Mouse (Mus musculus) brown adipose tissue, adult 24 weeks (tissue): ENCODE results near the gene Alpk3. TPM values are rescaled to one million over a fixed set of nuclear protein-coding genes. Genes with fewer than 3 reads are reported as not detected.
A peak's percentile ranks its signal among the peaks of the same experiment; 100 is the strongest.

ENCODE experiments used
- H3K27ac ChIP-seq: fragments of 200-500 bp; replicated peaks from 2 replicates; pipeline ENCODE4 v1.5.1; 2012; ENCODE audit warnings: low read depth, mild to moderate bottlenecking, low read length
- H3K4me1 ChIP-seq: fragments of 200-500 bp; 2 replicates; pipeline ENCODE4 v1.6.1; 2012; ENCODE audit warnings: low read length, mixed read lengths; ENCODE audit not compliant: control insufficient read depth, insufficient read depth, insufficient read length
- H3K4me3 ChIP-seq: fragments of 200-500 bp; 2 replicates; pipeline ENCODE4 v1.5.1; 2012; ENCODE audit warnings: low read depth, mild to moderate bottlenecking, low read length, moderate library complexity; ENCODE audit not compliant: insufficient read depth
- polyA plus RNA-seq: library from polyadenylated mRNA; stranded (reverse); fragments of >200 nt; gene quantifications from 2 replicates; pipeline ENCODE4 v1.2.4, GENCODE M21; 2012; ENCODE audit not compliant: missing spikeins, insufficient read depth, insufficient read length

Gene Alpk3
- polyA plus RNA-seq: 0.83 and 1.5 TPM in 2 replicates

DNA sequence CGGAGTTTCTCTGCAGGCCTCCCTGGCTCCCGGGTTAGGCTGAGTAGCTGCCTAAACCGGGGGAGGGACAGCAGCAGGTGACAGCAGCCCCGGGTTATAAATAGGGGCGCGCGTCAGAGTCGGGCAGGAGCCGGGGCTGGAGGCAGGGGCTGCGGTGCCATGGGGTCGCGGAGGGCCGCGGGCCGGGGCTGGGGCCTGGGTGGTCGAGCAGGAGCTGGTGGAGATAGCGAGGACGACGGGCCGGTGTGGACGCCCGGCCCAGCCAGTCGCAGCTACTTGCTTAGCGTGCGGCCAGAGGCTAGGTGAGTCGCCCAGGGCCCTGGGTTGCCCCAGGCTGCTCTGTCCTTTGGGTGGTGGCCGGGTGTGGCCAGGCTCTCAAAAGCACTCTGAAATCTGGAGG, at the start of gene Alpk3:
Gene Alpk3 (plus strand): TSS at position 130 of the 400 bp plus-strand sequence.
- H3K4me1 ChIP-seq: peaks cover 10% of the 10 kb centered on the region; the same call in 1 of the 2 replicates
- peak within 1 kb of the TSS; percentile 12; the same call in 1 of the 2 replicates for H3K27ac ChIP-seq
- no peak within 1 kb of the TSS for H3K4me3 ChIP-seq

GRCm38 (mm10) chr7:81008285-81008684, 49.1 kb upstream of the Alpk3 start:
- H3K27ac ChIP-seq: no peak overlapping the region; the same call in 1 of the 2 replicates
- H3K4me1 ChIP-seq: peaks cover 7% of the 10 kb centered on the region
- H3K4me3 ChIP-seq: no peak overlapping the region

DNA sequence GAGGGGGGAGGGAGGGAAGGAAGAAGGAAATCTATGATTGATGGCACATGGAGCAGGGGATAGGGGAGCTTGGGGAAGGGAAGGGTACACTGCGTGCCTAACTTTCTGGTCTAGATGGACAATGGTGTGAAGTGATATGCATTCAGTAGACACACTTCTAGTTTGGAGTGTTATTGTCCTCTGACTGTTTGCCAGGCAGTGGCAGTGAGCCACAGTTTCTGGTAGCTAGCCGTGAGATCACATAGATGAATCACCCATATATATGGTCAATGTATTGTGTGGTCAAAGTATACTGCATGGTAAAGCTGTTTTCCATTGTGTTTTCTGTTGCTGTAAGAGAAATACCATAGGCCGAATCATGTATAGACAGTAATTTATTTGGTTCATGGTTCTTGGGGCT, 45.8 kb upstream of the Alpk3 start:
- Histone ChIP-seq H3K27ac (no peak overlapping the region), H3K4me3 (no peak overlapping the region), H3K4me1 (peaks cover 7% of the 10 kb centered on the region; the same call in 1 of the 2 replicates)

GRCm38 (mm10) chr7:81020307-81020706, 37.1 kb upstream of the Alpk3 start:
- Histone ChIP-seq H3K4me3 (no peak overlapping the region), H3K4me1 (no peaks in the 10 kb centered on the region), H3K27ac (no peak overlapping the region)

DNA sequence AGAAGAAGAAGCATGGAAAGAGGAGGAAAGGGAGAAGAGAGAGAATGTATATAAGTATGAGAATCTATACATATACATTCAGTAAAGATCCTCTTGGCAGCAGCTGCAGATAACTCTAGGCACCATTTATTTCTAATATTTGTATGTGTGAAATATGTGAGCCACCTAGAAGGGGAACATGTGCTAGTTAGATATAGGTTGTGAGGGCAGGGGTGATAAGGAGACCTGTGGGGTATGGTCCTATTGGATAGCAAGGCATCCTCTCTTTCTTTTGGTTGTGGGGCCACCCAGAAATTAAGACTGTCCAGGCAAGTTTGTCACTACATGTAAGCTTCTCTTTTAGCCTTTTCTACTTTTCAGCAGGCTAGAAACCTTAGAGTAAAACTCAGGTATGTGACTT, 34.7 kb upstream of the Alpk3 start:
- H3K4me1 ChIP-seq: no peaks in the 10 kb centered on the region
- no peak overlapping the region for H3K27ac ChIP-seq
- no peak overlapping the region for H3K4me3 ChIP-seq

GRCm38 (mm10) chr7:81024118-81024517, 33.3 kb upstream of the Alpk3 start:
- H3K27ac ChIP-seq: no peak overlapping the region
- H3K4me1 ChIP-seq: no peaks in the 10 kb centered on the region
- no peak overlapping the region for H3K4me3 ChIP-seq

DNA sequence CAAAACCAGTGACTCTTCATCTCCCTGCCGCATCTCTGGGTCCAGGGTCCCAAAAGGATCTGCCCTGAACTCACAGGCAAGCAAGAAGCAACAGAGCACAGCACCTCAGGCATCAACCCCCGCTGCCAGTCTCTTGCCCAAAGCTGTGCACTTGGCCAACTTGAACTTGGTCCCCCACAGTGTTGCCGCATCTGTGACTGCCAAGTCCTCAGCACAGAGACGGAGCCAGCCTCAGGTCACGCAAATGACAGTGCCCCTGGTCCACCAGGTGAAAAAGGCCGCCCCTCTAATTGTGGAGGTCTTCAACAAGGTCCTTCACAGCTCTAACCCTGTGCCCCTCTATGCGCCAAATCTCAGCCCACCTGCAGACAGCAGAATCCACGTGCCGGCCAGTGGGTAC, 32.7 kb upstream of the Alpk3 start:
- Histone ChIP-seq H3K27ac (no peak overlapping the region), H3K4me1 (no peaks in the 10 kb centered on the region), H3K4me3 (no peak overlapping the region)

GRCm38 (mm10) chr7:81025751-81026150, 31.6 kb upstream of the Alpk3 start:
- Histone ChIP-seq H3K4me1 (no peaks in the 10 kb centered on the region), H3K4me3 (no peak overlapping the region), H3K27ac (no peak overlapping the region)

GRCm38 (mm10) chr7:81039711-81040110, 17.7 kb upstream of the Alpk3 start:
- H3K27ac ChIP-seq: no peak overlapping the region
- H3K4me3 ChIP-seq: no peak overlapping the region
- no peaks in the 10 kb centered on the region for H3K4me1 ChIP-seq

- H3K4me3 ChIP-seq: no peak overlapping the region
- H3K27ac ChIP-seq: no peak overlapping the region
Observed at GRCm38 (mm10) chr7:81043023-81043620, 14.3 kb upstream of the Alpk3 start.

DNA sequence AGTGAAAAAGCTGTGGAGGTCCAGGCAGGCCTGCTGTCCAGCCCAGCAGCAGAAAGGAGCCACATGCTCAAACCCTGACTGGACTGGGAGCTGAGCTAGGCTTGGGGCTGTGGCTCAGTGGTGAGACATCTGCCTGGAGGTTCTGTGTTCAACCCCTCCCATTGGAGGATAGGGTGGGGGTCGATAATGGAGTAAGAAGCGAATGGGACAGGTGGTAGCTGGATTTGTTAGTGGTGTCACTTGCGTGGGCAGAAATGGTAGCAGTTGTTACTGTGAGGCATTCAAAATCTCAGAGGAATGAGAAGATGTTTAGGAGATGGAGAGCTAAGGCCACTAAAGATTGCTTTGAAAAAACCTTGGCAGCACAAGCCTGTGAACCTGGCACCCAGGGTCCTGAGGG, 9.6 kb upstream of the Alpk3 start:
- Histone ChIP-seq H3K27ac (no peak overlapping the region), H3K4me3 (no peak overlapping the region), H3K4me1 (no peaks in the 10 kb centered on the region; the same call in 1 of the 2 replicates)

More at GRCm38 (mm10) chr7:81043023-81043620, 14.3 kb upstream of the Alpk3 start:
- H3K4me1 ChIP-seq: no peaks in the 10 kb centered on the region

DNA sequence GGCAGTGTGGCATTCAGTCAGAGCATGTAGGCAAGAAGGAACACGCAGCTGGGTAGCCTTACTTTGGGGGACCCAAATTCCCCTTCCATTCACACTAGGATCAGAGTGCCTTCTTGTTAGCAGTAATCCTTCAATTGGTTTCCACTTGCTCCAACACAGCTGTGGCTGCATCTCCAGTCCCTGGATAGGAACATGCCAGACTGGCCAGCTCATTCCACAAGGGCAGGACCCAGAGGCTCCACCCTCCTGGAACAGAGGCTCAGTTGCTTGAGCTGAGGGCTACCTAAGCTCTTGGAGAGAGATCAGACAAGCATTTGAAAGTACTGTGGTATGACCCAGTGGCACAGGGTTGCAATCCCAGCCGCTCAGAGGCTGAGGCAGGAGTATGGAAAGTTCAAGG, 8.9 kb upstream of the Alpk3 start:
- Histone ChIP-seq H3K4me1 (no peaks in the 10 kb centered on the region; the same call in 1 of the 2 replicates), H3K4me3 (no peak overlapping the region), H3K27ac (no peak overlapping the region)

DNA sequence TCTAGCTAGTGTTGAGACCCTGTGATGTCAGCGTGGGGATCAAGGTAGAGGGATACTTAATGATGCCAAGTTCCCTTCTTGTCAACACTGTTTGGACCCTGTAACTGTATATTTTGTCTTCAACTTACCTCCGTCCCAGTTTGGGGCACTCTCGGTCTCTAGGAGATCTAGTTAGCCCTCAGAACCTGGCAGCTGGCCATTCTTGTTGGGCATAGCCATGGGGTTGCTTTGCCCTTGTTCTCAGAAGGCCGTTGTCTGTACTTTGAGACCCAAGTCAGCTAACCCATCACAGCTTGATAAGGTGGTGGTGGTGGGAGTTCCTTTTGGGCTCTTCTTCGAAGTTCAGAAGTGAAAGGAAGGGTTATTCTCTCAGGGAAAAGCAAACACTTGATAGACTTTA, 7.4 kb upstream of the Alpk3 start:
- Histone ChIP-seq H3K4me1 (no peaks in the 10 kb centered on the region; the same call in 1 of the 2 replicates), H3K4me3 (no peak overlapping the region), H3K27ac (no peak overlapping the region)

GRCm38 (mm10) chr7:81055709-81056370, 1.6 kb upstream of the Alpk3 start:
- Histone ChIP-seq H3K4me3 (no peak overlapping the region), H3K4me1 (peaks cover 6% of the 10 kb centered on the region; the same call in 1 of the 2 replicates), H3K27ac (no peak overlapping the region)

DNA sequence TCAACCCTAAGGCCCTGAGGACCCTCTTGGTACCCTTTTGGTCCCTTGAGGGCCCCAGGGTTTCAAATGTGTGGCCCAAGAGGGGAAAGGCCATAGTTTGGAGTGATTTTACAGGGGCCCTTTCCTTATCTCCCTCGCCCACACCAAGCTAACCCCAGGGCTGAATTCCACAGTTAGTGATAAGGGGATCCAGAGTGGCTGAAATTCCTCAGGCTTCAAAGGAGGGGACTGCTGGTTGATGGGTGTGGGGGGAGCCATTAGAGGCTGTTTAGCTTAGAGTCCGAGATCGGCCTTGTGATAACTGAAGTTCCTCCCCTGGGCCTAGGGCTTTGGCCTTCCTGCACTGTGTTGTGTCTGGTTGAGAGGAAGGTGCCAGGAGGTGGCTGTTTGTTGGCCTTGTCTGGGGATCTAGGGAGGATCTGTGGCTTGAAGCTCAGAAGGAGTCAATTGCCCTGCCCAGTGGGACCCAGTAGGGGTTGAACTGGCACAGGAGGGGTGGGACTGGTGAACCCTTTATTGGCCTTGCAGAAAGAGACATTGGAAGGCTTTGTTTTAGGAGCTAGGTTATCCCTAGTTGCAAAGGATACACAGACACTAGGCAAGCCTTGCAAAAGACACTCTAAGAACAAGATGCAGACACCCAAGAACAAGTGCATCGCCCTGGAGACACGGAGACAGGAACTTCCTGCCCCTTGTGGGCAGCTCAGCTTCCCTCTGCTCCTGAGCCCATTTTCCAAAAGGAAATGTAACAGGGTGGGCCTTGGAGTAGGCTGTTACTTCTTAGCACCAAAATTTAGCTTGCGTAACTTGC, 706 bp downstream of the Alpk3 start:
- Histone ChIP-seq H3K4me3 (no peak overlapping the region), H3K27ac (peak overlapping the region; percentile 12), H3K4me1 (peaks cover 10% of the 10 kb centered on the region; the same call in 1 of the 2 replicates)
